Mouse (Mus musculus) hindbrain, embryonic 11.5 days (tissue): ENCODE measurements at regions not wholly inside any gene's neighbourhood (a gene's known extent, or its start where the extent isn't known, plus 50 kb on each side); places are given as distances from the start of the nearest gene placed in this dataset.

Experiments used
- ATAC-seq: fragments of 200-750 bp; cut with Nextera tagmentation; 2 replicates; pipeline ENCODE4 v1.8.0; 2017; ENCODE audit warnings: mild to moderate bottlenecking, moderate TSS enrichment, moderate library complexity; ENCODE audit not compliant: low FRiP score
- DNase-seq: peaks from one replicate; pipeline ENCODE4 v3.0.0-alpha.2; 2015; ENCODE audit warnings: low spot score
- H3K27ac ChIP-seq: fragments of 300-500 bp; sonication (generic); 2 replicates; pipeline ENCODE4 v1.5.1; 2014; ENCODE audit warnings: mild to moderate bottlenecking, low read depth, low read length
- H3K27me3 ChIP-seq: fragments of 300-500 bp; sonication (generic); 2 replicates; pipeline ENCODE4 v1.6.1; 2014; ENCODE audit warnings: mild to moderate bottlenecking, low read length, moderate library complexity, mixed read lengths; ENCODE audit not compliant: control insufficient read depth, insufficient read depth
- H3K36me3 ChIP-seq: fragments of 300-500 bp; sonication (generic); 2 replicates; pipeline ENCODE4 v1.6.1; 2014; ENCODE audit warnings: mild to moderate bottlenecking, low read length, moderate library complexity, mixed read lengths; ENCODE audit not compliant: control insufficient read depth, insufficient read depth
- H3K4me1 ChIP-seq: fragments of 300-500 bp; sonication (generic); replicated peaks from 2 replicates; pipeline ENCODE4 v1.6.1; 2014; ENCODE audit warnings: low read length, mixed read lengths; ENCODE audit not compliant: control insufficient read depth, insufficient read depth
- H3K4me2 ChIP-seq: fragments of 300-500 bp; sonication (generic); replicated peaks from 2 replicates; pipeline ENCODE4 v1.6.1; 2014; ENCODE audit warnings: mild to moderate bottlenecking, low read depth, low read length
- H3K4me3 ChIP-seq: fragments of 300-500 bp; sonication (generic); 2 replicates; pipeline ENCODE4 v1.5.1; 2014; ENCODE audit warnings: low read depth, low read length
- H3K9ac ChIP-seq: fragments of 300-500 bp; sonication (generic); 2 replicates; pipeline ENCODE4 v1.6.1; 2014; ENCODE audit warnings: low read depth, low read length
- H3K9me3 ChIP-seq: fragments of 300-500 bp; sonication (generic); 2 replicates; pipeline ENCODE4 v1.6.1; 2016; ENCODE audit warnings: low read length; ENCODE audit not compliant: control insufficient read depth
- WGBS: fragments of 180-500 bp; shearing (Covaris S2); extraction: QIAGEN DNeasy Blood & Tissue Kit; methylation state at CpG from one replicate; pipeline ENCODE4 v1.1.7; 2014; 5-methylcytosine and 5-hydroxymethylcytosine counted together

- no peak overlapping the region for H3K9ac ChIP-seq
- DNase-seq (no peak), ATAC-seq (no peak)
- no peaks in the 10 kb centered on the region for H3K9me3 ChIP-seq
- H3K36me3 ChIP-seq, result peaks cover 12% of the 10 kb centered on the region
- H3K27ac ChIP-seq, result no peak overlapping the region
- no peaks in the 10 kb centered on the region; the same call in 1 of the 2 replicates for H3K4me1 ChIP-seq
- no peaks in the 10 kb centered on the region for H3K27me3 ChIP-seq
- no peak overlapping the region for H3K4me2 ChIP-seq
- no peak overlapping the region for H3K4me3 ChIP-seq
- WGBS, result 88% methylated on average over 4 of the region's 4 CpGs
These were observed 431.6 kb upstream of the Ubash3b start for GRCm38 (mm10) chr9:41592900-41593690.

- Histone ChIP-seq H3K9ac (no peak overlapping the region), H3K27ac (no peak overlapping the region), H3K4me1 (no peaks in the 10 kb centered on the region; the same call in 1 of the 2 replicates), H3K4me3 (no peak overlapping the region), H3K9me3 (no peaks in the 10 kb centered on the region), H3K36me3 (peaks cover 12% of the 10 kb centered on the region), H3K4me2 (no peak overlapping the region), H3K27me3 (no peaks in the 10 kb centered on the region)
- 92% methylated on average over 1 of the region's 1 CpGs for WGBS
- DNase-seq (no peak), ATAC-seq (no peak)
These were observed 430.6 kb upstream of the Ubash3b start for GRCm38 (mm10) chr9:41592101-41592500.

DNA sequence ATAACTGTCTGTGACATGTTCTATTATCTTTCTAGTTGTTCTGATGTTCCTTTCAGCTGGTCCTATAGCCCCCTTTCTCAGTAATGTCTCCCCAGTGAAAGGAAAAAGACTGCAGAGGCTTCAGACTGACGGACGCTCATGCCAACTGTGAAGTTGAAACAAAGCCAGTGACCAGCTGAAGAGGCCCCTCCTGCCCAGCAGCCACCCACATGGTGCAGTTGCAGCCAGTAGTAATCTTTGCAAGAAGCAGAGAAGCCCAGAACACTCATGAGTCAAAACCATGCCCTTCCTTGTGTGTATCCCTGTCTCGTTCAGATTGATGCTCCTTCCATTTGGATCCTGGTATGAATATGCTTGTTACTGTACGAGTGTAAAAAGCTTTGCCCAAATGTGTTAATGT, 428.7 kb upstream of the Ubash3b start:
- Histone ChIP-seq H3K9me3 (no peaks in the 10 kb centered on the region), H3K36me3 (peaks cover 12% of the 10 kb centered on the region), H3K9ac (no peak overlapping the region), H3K27ac (no peak overlapping the region), H3K4me3 (no peak overlapping the region), H3K4me1 (no peaks in the 10 kb centered on the region; the same call in 1 of the 2 replicates), H3K4me2 (no peak overlapping the region), H3K27me3 (no peaks in the 10 kb centered on the region)
- ATAC-seq (no peak), DNase-seq (no peak)
- WGBS, result 70% methylated on average over 4 of the region's 4 CpGs

- Histone ChIP-seq H3K9ac (no peak overlapping the region), H3K4me1 (no peaks in the 10 kb centered on the region), H3K27me3 (no peaks in the 10 kb centered on the region), H3K4me2 (no peak overlapping the region), H3K36me3 (peaks cover 12% of the 10 kb centered on the region), H3K27ac (peak overlapping the region; percentile 12; the same call in 1 of the 2 replicates), H3K9me3 (no peaks in the 10 kb centered on the region), H3K4me3 (no peak overlapping the region)
- WGBS, result 84% methylated on average over 9 of the region's 9 CpGs
- ATAC-seq (no peak), DNase-seq (no peak)
These were observed 427.2 kb upstream of the Ubash3b start for GRCm38 (mm10) chr9:41588466-41589425.

- no peaks in the 10 kb centered on the region for H3K27me3 ChIP-seq
- ATAC-seq (no peak), DNase-seq (no peak)
- no peaks in the 10 kb centered on the region for H3K4me1 ChIP-seq
- H3K9ac ChIP-seq, result no peak overlapping the region
- no peak overlapping the region for H3K4me3 ChIP-seq
- WGBS, result 76% methylated on average over 4 of the region's 4 CpGs
- no peaks in the 10 kb centered on the region for H3K9me3 ChIP-seq
- no peak overlapping the region for H3K27ac ChIP-seq
- H3K4me2 ChIP-seq, result no peak overlapping the region
- peaks cover 12% of the 10 kb centered on the region for H3K36me3 ChIP-seq
These were observed 426.3 kb upstream of the Ubash3b start for GRCm38 (mm10) chr9:41587762-41588161.

DNA sequence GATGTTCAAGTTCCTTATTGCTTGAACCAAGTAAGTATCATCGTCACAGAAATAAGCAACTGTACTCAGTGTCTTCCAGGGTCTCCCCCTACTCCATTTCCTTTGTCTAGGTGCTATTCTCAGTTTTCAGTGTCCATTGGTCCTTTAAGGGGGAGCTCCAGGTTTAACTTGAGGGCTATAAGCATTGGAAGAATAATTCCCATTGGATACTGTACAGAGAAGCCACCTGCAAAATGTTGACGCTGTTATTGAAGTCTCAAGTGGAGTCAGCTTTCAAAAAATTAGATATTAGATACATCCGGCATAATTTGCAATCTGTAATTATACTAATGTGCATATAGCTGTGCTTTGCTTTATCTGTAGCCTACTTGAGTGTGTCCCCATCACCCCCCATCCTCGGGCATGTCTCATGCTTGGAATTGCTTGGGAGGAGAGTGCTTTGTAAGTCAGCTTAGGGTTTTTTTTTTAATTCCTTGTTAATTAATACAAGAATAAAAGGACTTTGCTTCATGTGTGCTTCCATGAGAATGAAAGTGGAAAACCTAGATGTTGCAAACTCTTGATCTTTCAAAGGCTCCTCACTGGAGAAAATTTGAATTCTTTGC, 425.6 kb upstream of the Ubash3b start:
- no peak for DNase-seq
- no peak overlapping the region for H3K9ac ChIP-seq

GRCm38 (mm10) chr9:41586291-41586690, 424.8 kb upstream of the Ubash3b start:
- Histone ChIP-seq H3K9ac (no peak overlapping the region), H3K4me3 (peak overlapping the region; percentile 23; the same call in 1 of the 2 replicates), H3K27me3 (no peaks in the 10 kb centered on the region), H3K27ac (peak overlapping the region; percentile 68; the same call in 1 of the 2 replicates), H3K4me2 (0 out of 2 replicates have a peak overlapping the region, but pooled peaks have one; percentile 32), H3K4me1 (no peaks in the 10 kb centered on the region), H3K9me3 (no peaks in the 10 kb centered on the region), H3K36me3 (peaks cover 12% of the 10 kb centered on the region)
- ATAC-seq, result no peak
- no peak for DNase-seq
- WGBS, result 88% methylated on average over 7 of the region's 7 CpGs

More for the DNA sequence above, 425.6 kb upstream of the Ubash3b start:
- peaks cover 12% of the 10 kb centered on the region for H3K36me3 ChIP-seq
- H3K27ac ChIP-seq, result no peak overlapping the region
- H3K4me3 ChIP-seq, result no peak overlapping the region
- H3K4me2 ChIP-seq, result no peak overlapping the region; the same call in 1 of the 2 replicates
- no peaks in the 10 kb centered on the region for H3K27me3 ChIP-seq
- no peak for ATAC-seq
- H3K9me3 ChIP-seq, result no peaks in the 10 kb centered on the region
- WGBS, result 92% methylated on average over 4 of the region's 4 CpGs
- no peaks in the 10 kb centered on the region for H3K4me1 ChIP-seq

- ATAC-seq, result no peak
- peak overlapping the region; percentile 23 for H3K4me3 ChIP-seq
- no peaks in the 10 kb centered on the region for H3K4me1 ChIP-seq
- no peaks in the 10 kb centered on the region for H3K27me3 ChIP-seq
- peak overlapping the region; percentile 68 for H3K27ac ChIP-seq
- no peak for DNase-seq
- no peaks in the 10 kb centered on the region for H3K9me3 ChIP-seq
- 65% methylated on average over 5 of the region's 5 CpGs for WGBS
- H3K36me3 ChIP-seq, result peaks cover 9% of the 10 kb centered on the region
- peak overlapping the region; percentile 32 for H3K4me2 ChIP-seq
- peak overlapping the region; percentile 56 for H3K9ac ChIP-seq
These were observed 424.3 kb upstream of the Ubash3b start for GRCm38 (mm10) chr9:41585771-41586170.
